Mouse (Mus musculus) right cerebral cortex, postnatal 36 days (tissue): ENCODE data around the gene Adam6a.
"Not testable (repeated sequence)": the region's sequence is repeated elsewhere in the genome, so short reads cannot be mapped to it uniquely, and the experiment has no call there.

Source experiments
- DNase-seq, 2 experiments: peaks; one replicate each; pipeline ENCODE4 v3.0.0; 2022; ENCODE audit warnings: low spot score in 2 of 2, mixed read lengths in 1 of 2

The Adam6a gene

DNA sequence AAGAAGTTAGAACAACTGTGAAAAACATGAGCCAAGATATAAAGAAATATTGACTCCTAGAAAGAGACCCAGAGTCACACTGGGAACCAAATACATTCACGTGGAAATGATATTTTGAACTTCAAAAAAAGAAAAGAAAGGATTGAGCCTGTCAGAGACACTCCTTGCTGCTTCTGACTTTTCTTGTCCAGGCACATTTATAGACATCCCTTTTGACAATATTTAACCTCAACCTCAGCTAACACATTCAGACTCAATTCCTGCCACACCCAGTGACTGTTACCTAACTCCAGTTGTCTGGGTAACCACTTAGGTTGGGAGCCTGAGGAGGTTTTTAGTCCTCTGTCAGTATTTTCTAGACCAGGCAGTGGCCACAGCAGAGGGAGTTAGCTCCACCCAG lies at the start of gene Adam6a:
TSS of gene Adam6a (plus strand) at position 301 of the 400 bp plus-strand sequence.
- not testable (repeated sequence) for DNase-seq

DNA sequence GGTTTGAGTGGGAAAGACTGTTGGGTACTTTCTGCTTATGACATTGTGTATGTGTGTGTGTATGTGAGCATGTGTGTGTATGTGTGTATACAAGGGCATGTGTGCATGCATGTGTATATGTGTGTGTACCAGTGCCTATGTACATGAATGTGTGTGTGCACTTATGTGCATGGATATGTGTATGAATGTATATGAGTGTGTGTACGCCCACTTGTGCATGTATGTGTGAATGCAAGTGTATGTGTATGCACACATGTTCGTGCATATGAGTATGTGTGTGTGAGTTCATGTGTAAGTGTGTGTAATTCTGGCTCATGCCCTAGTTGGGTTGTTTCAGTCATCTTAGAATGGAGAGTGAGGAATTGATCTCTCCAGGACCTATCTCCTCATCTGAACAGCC lies 17.8 kb upstream of the Adam6a start:
- no peak for DNase-seq

DNA sequence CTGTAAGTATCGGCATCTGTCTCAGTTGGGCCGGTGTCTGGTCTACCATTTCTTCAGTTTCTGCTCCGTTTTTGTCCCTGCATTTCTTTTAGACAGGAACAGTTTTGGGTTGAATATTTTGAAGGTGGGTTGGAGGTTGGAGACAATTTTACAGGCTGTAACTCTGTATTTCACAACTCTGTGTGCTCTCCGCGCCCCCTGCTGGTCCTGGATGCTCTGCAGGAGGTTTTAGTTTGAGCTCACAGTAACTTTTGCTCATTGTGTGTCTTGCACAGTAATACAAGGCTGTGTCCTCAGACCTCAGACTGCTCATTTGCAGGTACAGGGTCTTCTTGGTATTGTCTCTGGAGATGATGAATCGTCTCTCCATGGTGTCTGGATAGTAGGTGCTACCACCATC lies 34.5 kb downstream of the Adam6a start:
- DNase-seq, result no peak

DNA sequence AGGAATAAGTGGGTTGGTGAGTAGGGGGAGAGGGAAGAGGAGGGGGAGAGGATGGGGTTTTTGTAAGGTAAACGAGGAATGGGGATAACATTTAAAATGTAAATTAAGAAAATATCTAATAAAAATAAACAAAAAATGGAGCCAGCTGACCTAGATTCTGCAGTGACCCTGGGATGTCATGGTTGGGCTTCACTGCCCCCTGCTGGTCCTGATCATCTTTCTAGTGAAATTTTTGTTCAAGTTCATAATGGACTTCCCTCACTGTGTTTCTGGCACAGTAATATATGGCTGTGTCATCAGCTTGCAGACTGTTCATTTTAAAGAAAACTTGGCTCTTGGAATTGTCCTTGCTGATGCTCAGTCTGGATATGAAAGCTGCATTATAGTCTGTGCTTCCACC lies 44.3 kb downstream of the Adam6a start:
- no peak for DNase-seq
